In genomic region chr12:74854263-74854662, GRCm38 (mm10) we compare ENCODE assay signal across 27 mouse cellular contexts.
A peak's percentile ranks its signal among the peaks of the same experiment; 100 is the strongest.
DNase-seq lines count a peak whose midpoint lies in the region; ATAC-seq and TF ChIP-seq lines count a peak whose summit lies in the region.
"Had no signal": no experiment of that assay in that cellular context is flagged by ENCODE, and none has a peak within 500 bp of the region (broad histone marks: within the 10 kb centered on the region; RNA-seq: fewer than 3 reads in every experiment).

No protein-coding gene starts in this region.

- H3ac ChIP-seq in myocyte (ENCODE audit: control insufficient read depth, insufficient read length) = no peak overlapping the region

- H3K4me2 ChIP-seq in myocyte (ENCODE audit: low read depth) = no peak overlapping the region
- no peak overlapping the region for H3K4me2 ChIP-seq in forebrain, embryonic 16.5 days (ENCODE audit: low read length)
- H3K4me2 ChIP-seq: embryonic facial prominence, embryonic 13.5 days; embryonic facial prominence, embryonic 15.5 days; forebrain, embryonic 12.5 days had no signal

- H3K79me2 ChIP-seq in myocyte (ENCODE audit: control insufficient read depth, insufficient read depth) = no peaks in the 10 kb centered on the region

- no peaks in the 10 kb centered on the region for H3K36me3 ChIP-seq in myocyte (ENCODE audit: control insufficient read depth, insufficient read depth)
- H3K36me3 ChIP-seq in forebrain, embryonic 16.5 days (ENCODE audit: control insufficient read depth, insufficient read depth) = no peaks in the 10 kb centered on the region
- H3K36me3 ChIP-seq: embryonic facial prominence, embryonic 13.5 days; embryonic facial prominence, embryonic 15.5 days; forebrain, embryonic 10.5 days; forebrain, embryonic 12.5 days; G1E had no signal

- no peaks in the 10 kb centered on the region for H3K27me3 ChIP-seq in myocyte (ENCODE audit: control insufficient read depth, insufficient read depth, insufficient read length)
- H3K27me3 ChIP-seq in forebrain, embryonic 16.5 days (replicated peaks; ENCODE audit: control insufficient read depth, insufficient read depth, low read length) = no peaks in the 10 kb centered on the region
- H3K27me3 ChIP-seq: CH12.LX; embryonic facial prominence, embryonic 13.5 days; embryonic facial prominence, embryonic 15.5 days; forebrain, embryonic 12.5 days had no signal

- H3K4me1 ChIP-seq in forebrain, embryonic 16.5 days (replicated peaks; ENCODE audit: control insufficient read depth, insufficient read depth, low read length) = peaks cover 4% of the 10 kb centered on the region; the same call in 1 of the 2 replicates
- H3K4me1 ChIP-seq: embryonic facial prominence, embryonic 13.5 days; embryonic facial prominence, embryonic 15.5 days had no signal

- no peak overlapping the region for H3K27ac ChIP-seq in forebrain, embryonic 16.5 days (ENCODE audit: low read length)
- H3K27ac ChIP-seq: embryonic facial prominence, embryonic 13.5 days; embryonic facial prominence, embryonic 15.5 days; forebrain, embryonic 10.5 days; forebrain, embryonic 12.5 days had no signal

- ATAC-seq in frontal cortex, adult (ENCODE audit: low TSS enrichment) = peak; percentile 52; the same call in 1 of the 2 replicates
- no peak for ATAC-seq in forebrain, embryonic 16.5 days
- ATAC-seq: CD4-positive, CD25-positive, alpha-beta regulatory T cell, adult 4 months; forebrain, embryonic 14.5 days; forebrain, postnatal 0 days had no signal

- H3K9ac ChIP-seq in forebrain, embryonic 16.5 days (replicated peaks; ENCODE audit: low read depth, low read length) = no peak overlapping the region
- H3K9ac ChIP-seq: embryonic facial prominence, embryonic 13.5 days; embryonic facial prominence, embryonic 15.5 days; forebrain, embryonic 12.5 days; forebrain, postnatal 0 days had no signal

- no peak for DNase-seq in frontal cortex, postnatal 14 days (ENCODE audit: low spot score in 2 of 2)
- peak; percentile 11 for DNase-seq in 3T3-L1 (ENCODE audit: low read depth, low spot score)
- peak; percentile 8 for DNase-seq in Muller cell, postnatal 12 days (ENCODE audit: inconsistent ontology term)
- no peak for DNase-seq in urinary bladder, postnatal 25 days (ENCODE audit: low spot score)
- DNase-seq: adrenal gland, adult 8-10 months; adrenal gland, postnatal 14 days; adrenal gland, postnatal 36 days; cerebellum, adult 11 months; cerebellum, adult 18-20 months; cerebellum, adult 8-10 months; cerebellum, adult 9-11 months; cerebellum, postnatal 14 days; cerebellum, postnatal 36 days; embryo, embryonic 11 days; forebrain, postnatal 0 days had no signal

- TF ChIP-seq POLR2A in myocyte (IDR thresholded peaks at IDR 0.05; ENCODE audit: insufficient read length, low read depth) = no peak

- WGBS in forebrain, embryonic 16.5 days = 71% methylated on average over 1 of the region's 1 CpGs

- no peak overlapping the region for H3K4me3 ChIP-seq in myocyte
- H3K4me3 ChIP-seq in forebrain, embryonic 16.5 days (replicated peaks; ENCODE audit: low read length) = no peak overlapping the region
- H3K4me3 ChIP-seq: embryonic facial prominence, embryonic 13.5 days; embryonic facial prominence, embryonic 15.5 days; erythroblast, embryonic 14.5 days; forebrain, embryonic 10.5 days; forebrain, embryonic 12.5 days had no signal

- no peaks in the 10 kb centered on the region for H3K9me3 ChIP-seq in forebrain, embryonic 16.5 days (ENCODE audit: control insufficient read depth, low read length)
- H3K9me3 ChIP-seq: embryonic facial prominence, embryonic 13.5 days; embryonic facial prominence, embryonic 15.5 days; forebrain, embryonic 10.5 days; forebrain, embryonic 12.5 days had no signal

TF ChIP-seq in myocyte, 11 proteins besides CTCF, POLR2A, EP300 and RAD21:
- peak; percentile 3 for TF ChIP-seq TCF12 (IDR thresholded peaks at IDR 0.05; ENCODE audit: insufficient read depth, poor library complexity, severe bottlenecking)
- peak in 2 of 3 experiments; percentile 41 to 63 for TF ChIP-seq MYOG (IDR thresholded peaks at IDR 0.05; ENCODE audit: control insufficient read depth in 1 of 3, insufficient read depth in 1 of 3, insufficient read length in 2 of 3, low read depth in 2 of 3)
- no peak for TF ChIP-seq TCF3 (IDR thresholded peaks at IDR 0.05; ENCODE audit: insufficient read length, low read depth)
- peak in 1 of 3 experiments; percentile 60 for TF ChIP-seq MYOD1 (IDR thresholded peaks at IDR 0.05; ENCODE audit: control insufficient read depth in 1 of 3, insufficient read length in 2 of 3, low read depth in 2 of 3)
- no peak for TF ChIP-seq USF1 (IDR thresholded peaks at IDR 0.05; ENCODE audit: low read depth)
- TF ChIP-seq POLR2AphosphoS2 (IDR thresholded peaks at IDR 0.05; ENCODE audit: insufficient read length, low read depth) = no peak
- no peak for TF ChIP-seq E2F4 (IDR thresholded peaks at IDR 0.05; ENCODE audit: insufficient read depth)
- TF ChIP-seq REST (IDR thresholded peaks at IDR 0.05; ENCODE audit: insufficient read depth, insufficient read length) = no peak
- no peak for TF ChIP-seq SRF (IDR thresholded peaks at IDR 0.05; ENCODE audit: control insufficient read depth, insufficient read length, low read depth)
- TF ChIP-seq CEBPB (IDR thresholded peaks at IDR 0.05; ENCODE audit: insufficient read depth, poor library complexity, severe bottlenecking) = no peak
TF ChIP-seq in myocyte: peak in this region for 3.

Comparison
In these comparisons a context has a peak if more than half of its experiments do, and no peak if none do; other contexts are left out.
1. DNase-seq: peak in 3T3-L1 (single experiment) and Muller cell, postnatal 12 days (single experiment); none in frontal cortex, postnatal 14 days (0 of 2) and urinary bladder, postnatal 25 days (single experiment).